Mouse (Mus musculus): ENCODE data around the gene Zhx3. TPM values are rescaled to one million over a fixed set of nuclear protein-coding genes. Genes with fewer than 3 reads are reported as not detected.

Gene Zhx3
- total RNA-seq, 1 experiment from 2014 or later: 87.8 TPM

- DNase-seq: peak; percentile 69
Observed at GRCm38 (mm10) chr2:160760433-160761184, 112.2 kb downstream of the Zhx3 start.

- DNase-seq: no peak
Observed at GRCm38 (mm10) chr2:160756583-160757203, 116.1 kb downstream of the Zhx3 start.

GRCm38 (mm10) chr2:160747075-160747474 lies 125.7 kb downstream of the Zhx3 start:
- DNase-seq: no peak

- DNase-seq: no peak
Observed at GRCm38 (mm10) chr2:160746637-160747036, 126.2 kb downstream of the Zhx3 start.

- no peak for DNase-seq
Observed at GRCm38 (mm10) chr2:160745497-160745896, 127.3 kb downstream of the Zhx3 start.

- peak; percentile 77 for DNase-seq
Observed at GRCm38 (mm10) chr2:160744823-160745210, 128.0 kb downstream of the Zhx3 start.

- DNase-seq: peak; percentile 90
Observed at GRCm38 (mm10) chr2:160744040-160744822, 128.6 kb downstream of the Zhx3 start.

- DNase-seq: no peak
Observed at GRCm38 (mm10) chr2:160742161-160742609, 130.6 kb downstream of the Zhx3 start.

- DNase-seq: no peak
Observed at GRCm38 (mm10) chr2:160741580-160741979, 131.2 kb downstream of the Zhx3 start.

GRCm38 (mm10) chr2:160740521-160741156 lies 132.2 kb downstream of the Zhx3 start:
- no peak for DNase-seq

GRCm38 (mm10) chr2:160739647-160740356 lies 133.0 kb downstream of the Zhx3 start:
- DNase-seq: no peak

GRCm38 (mm10) chr2:160738354-160738753 lies 134.4 kb downstream of the Zhx3 start:
- no peak for DNase-seq

GRCm38 (mm10) chr2:160736466-160736865 lies 136.3 kb downstream of the Zhx3 start:
- DNase-seq: no peak

GRCm38 (mm10) chr2:160735706-160736310 lies 137.0 kb downstream of the Zhx3 start:
- no peak for DNase-seq

GRCm38 (mm10) chr2:160734331-160734730 lies 138.5 kb downstream of the Zhx3 start:
- DNase-seq: no peak

GRCm38 (mm10) chr2:160733131-160733531 lies 139.7 kb downstream of the Zhx3 start:
- no peak for DNase-seq

- no peak for DNase-seq
Observed at GRCm38 (mm10) chr2:160732420-160732995, 140.3 kb downstream of the Zhx3 start.

GRCm38 (mm10) chr2:160731839-160732261 lies 140.9 kb downstream of the Zhx3 start:
- DNase-seq: peak; percentile 83

- peak; percentile 96 for DNase-seq
Observed at GRCm38 (mm10) chr2:160731117-160731838, 141.5 kb downstream of the Zhx3 start, which contains the start of gene Plcg1. Gene Plcg1, plus strand, starts transcription at chr2:160731300.

- no peak for DNase-seq
Observed at GRCm38 (mm10) chr2:160730797-160731116, 142.0 kb downstream of the Zhx3 start.

Measured in adrenal gland, postnatal 14 days (tissue).